Mouse (Mus musculus) layer of hippocampus, postnatal 14 days (tissue): ENCODE measurements around the gene Olah. TPM values are rescaled to one million over a fixed set of nuclear protein-coding genes. Genes with fewer than 3 reads are reported as not detected.
"Not testable (repeated sequence)": the region's sequence is repeated elsewhere in the genome, so short reads cannot be mapped to it uniquely, and the experiment has no call there.

ENCODE experiments used
- DNase-seq, 2 experiments: peaks; one replicate each; pipeline ENCODE4 v3.0.0; 2021 to 2022; ENCODE audit warnings: low spot score in 2 of 2, mixed read lengths in 1 of 2
- long read RNA-seq, 2 experiments: library from polyadenylated mRNA; stranded (forward); transcript quantifications; one replicate each; pipeline ENCODE4 v2.0.0; 2021
- total RNA-seq, 2 experiments: library from RNA; stranded (reverse); gene quantifications; 2 replicates each; pipeline ENCODE4 v1.2.3; 2021

Gene Olah
- total RNA-seq: not detected
- long read RNA-seq, experiment 1: 0 reads
- long read RNA-seq, experiment 2, partial matches to known transcripts: 0 of 1 reads
- long read RNA-seq, experiment 2, other reads (novel, unspliced or antisense): 1 of 1 reads

DNA sequence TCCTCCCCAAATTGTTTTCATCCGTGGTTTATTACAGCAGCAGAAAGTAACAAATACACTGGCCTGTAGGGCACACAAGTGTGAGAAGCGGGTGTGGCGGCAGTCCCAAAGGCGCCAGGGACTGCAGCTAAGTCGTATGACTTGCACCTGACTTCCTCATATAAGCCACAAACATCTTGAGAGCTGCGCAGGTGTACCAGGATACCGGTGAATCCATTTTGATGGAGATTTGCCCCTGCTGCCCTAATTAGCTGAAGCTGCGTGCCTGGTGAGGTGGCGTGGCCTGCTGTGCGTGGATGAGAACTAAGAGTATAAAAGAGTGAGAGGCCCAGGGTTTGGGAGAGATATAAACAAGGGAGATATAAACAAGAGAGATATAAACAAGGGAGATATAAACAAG is at the start of gene Olah:
Olah (minus strand) TSS at position 101 of the 400 bp plus-strand sequence.
- not testable (repeated sequence) for DNase-seq

DNA sequence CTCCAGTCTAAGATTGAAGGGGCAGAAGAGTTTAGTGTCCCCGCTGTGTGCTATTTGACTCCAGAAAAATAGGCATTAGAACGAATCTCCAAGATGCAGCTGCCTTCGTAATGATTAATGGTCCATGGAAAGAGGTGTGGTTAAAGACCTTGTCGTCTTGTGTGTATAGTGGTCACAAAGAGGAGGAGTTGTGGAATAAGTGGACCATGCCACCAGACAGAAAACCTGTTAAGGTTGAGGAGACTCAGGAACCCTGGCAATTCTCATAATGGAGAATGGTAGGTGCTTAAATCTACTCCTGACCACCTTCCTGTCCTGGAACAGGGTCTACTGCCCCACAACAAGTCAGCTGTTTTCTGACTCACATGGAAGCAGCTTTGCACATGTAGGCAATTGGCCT is 49.0 kb upstream of the Olah start:
- no peak for DNase-seq

DNA sequence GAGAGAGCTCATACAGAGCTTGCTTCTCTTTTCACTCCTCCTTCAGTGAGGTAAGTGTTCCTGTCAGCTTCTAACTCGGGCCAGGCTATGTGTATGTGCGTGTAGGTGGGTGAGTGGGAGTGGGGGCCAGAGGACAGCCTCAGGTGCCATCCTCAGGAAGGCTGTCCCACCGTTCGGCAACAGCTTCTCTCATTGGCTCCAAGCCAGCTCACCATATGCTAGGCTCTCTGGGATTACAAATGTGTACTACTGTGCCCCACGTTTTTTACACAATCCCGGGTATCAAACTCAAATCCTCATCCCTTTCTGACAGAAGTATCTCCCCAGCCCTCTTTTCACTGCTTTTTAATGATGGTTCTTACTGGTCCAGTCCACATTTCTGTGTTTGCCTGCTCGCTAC is 47.2 kb upstream of the Olah start:
- no peak for DNase-seq

- DNase-seq: no peak
Observed at GRCm38 (mm10) chr2:3437956-3438355, 40.9 kb upstream of the Olah start.

GRCm38 (mm10) chr2:3435369-3436061 is 38.5 kb upstream of the Olah start:
- DNase-seq: no peak

DNA sequence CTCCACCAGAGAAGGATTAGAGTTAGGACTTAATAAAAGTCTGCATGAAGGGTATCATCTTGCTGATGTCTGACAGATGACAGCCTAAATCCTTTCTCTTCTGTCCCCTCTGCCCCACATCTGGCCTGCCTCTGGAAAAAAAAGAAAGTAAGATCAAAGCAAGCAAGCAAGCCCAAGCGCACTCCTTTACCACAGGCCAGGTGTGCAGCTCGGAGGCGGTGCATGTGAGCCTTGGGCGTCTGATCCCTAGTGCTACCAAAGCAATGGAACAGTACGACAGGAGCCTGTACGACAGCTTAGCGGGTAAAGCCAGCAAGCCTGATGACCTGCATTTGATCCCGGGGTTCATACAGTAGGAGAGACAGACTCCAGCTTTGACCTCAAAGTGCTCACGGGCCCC is 33.9 kb upstream of the Olah start:
- no peak for DNase-seq

DNA sequence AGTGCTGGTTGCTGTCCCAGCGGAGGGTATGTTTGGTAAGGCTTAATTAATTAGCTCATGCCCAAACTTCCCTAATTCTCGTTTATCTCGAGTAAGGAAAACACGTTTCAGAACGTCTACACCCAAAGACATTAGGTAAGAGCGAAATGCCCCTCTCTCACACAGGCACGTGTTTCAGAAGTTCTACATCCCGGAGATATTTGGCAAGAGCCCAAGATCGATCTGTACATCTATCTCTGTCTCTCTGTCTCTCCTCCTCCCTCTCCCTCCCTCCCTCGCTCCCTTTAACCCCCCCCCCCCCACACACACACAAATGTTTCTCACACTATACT is 27.5 kb upstream of the Olah start:
- DNase-seq: no peak

DNA sequence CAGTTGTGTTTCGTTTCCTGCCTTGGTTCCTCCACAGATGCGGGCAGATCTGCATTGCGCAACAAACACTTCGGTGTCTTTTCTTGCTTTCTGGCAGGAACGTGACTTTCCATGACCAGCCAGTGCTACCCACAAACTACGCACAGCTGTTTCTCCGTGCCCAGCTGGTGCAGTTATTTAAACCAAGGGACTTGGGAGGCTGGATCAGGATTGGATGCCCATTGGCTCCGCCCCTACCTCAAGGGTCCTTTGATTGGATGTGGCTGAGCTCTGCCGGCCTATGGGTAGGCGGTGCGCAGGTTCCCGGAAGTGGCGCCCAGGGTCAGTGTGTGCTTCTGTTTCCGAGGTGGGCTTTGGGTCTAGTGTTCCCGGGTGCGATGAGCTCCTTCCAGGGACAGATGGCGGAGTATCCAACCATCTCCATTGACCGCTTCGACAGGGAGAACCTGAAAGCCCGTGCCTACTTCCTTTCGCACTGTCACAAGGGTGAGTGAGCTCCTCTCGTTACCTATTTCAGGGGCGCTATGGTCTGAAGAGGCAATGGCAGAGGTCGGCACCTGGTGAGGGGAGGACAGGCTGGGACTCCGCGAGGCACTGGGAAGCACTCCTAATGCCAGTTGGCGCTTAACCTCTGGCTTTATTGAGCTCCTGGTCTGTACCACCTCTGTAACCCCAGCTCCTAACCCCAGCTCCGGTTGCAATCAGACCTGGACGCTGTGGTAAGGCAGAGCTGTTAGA is 27.0 kb upstream of the Olah start, which contains the start of gene Dclre1c:
Dclre1c (plus strand) TSS at position 291 of the 738 bp plus-strand sequence.
- DNase-seq: peak; percentile 82 to 92

- no peak for DNase-seq
Observed at GRCm38 (mm10) chr2:3422548-3422947, 25.5 kb upstream of the Olah start, which contains the start of gene Meig1. Gene Meig1 (minus strand): TSS chr2:3422648.

- no peak for DNase-seq
Observed at GRCm38 (mm10) chr2:3420157-3420556, 23.1 kb upstream of the Olah start.

DNA sequence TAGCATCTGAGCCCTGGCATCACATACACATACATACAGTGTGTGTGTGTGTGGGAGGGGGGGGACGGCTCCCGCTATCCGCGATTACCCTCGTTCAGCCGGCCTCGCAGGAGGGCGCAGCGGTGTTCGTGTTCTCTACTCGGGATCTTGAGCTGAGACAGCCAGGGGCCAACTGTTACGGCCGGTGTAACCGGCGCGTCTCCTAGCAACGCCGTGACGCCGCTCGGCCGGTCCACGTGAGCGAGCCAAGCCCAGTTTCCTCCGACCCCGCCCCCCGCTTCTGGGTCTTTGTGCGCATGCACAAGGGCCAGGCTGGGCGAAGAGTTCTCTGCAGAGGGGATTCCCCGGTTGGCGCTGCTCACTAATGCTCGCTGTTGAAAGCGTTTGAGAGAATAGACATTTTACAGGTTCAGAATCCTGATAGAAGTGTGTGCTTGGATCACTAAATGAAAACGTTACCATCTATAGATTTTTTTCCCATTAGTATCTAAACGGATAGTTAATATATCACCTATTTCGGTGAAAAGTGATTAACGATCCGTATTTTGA is 21.9 kb upstream of the Olah start:
- DNase-seq: peak; percentile 92 to 95

- no peak for DNase-seq
Observed at GRCm38 (mm10) chr2:3415676-3416075, 18.7 kb upstream of the Olah start.

DNA sequence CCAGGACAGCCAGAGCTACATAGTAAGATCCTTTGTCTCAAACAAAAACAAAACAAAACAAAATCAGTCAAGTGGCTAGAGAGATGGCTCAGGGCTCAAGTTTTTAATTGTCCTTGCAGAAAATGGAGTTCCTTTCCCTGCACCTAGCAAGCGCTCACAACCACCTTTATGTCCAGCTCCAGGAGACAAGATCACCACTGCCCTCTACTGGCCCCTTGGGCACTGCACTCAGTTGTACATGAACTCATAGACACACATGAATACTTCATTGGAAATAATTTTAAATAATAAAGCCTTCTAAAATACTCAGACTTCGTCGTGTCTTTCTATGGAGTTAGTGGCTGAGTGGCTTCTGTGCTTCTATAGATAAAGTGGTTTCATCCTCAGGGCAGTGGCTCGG is 17.2 kb upstream of the Olah start:
- peak; percentile 47 to 72 for DNase-seq

GRCm38 (mm10) chr2:3407756-3408155 is 10.7 kb upstream of the Olah start:
- no peak for DNase-seq

DNA sequence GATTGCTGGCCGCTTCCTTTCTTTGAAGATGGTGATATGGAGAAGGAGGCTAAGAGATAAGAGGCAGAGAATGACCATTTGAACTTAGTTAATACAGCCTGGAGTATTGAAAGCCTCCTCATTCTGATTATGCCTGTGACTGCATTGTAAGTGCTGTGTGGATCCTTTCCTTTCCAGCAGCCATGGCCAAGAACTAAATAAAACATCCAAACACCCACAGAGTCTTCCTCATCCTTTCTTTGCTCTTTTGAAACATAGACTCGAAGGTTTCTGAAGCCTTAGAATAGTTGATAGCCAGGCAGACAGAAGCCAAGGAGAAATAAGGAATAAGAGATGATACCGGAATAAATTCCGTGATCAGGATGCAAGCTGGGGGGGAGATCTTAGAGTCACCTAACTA is 9.0 kb upstream of the Olah start:
- no peak for DNase-seq

GRCm38 (mm10) chr2:3391945-3392344 is 5.1 kb downstream of the Olah start:
- no peak for DNase-seq

- no peak for DNase-seq
Observed at GRCm38 (mm10) chr2:3387105-3387860, 9.7 kb downstream of the Olah start.

- DNase-seq: no peak
Observed at GRCm38 (mm10) chr2:3365127-3365526, 31.9 kb downstream of the Olah start.

DNA sequence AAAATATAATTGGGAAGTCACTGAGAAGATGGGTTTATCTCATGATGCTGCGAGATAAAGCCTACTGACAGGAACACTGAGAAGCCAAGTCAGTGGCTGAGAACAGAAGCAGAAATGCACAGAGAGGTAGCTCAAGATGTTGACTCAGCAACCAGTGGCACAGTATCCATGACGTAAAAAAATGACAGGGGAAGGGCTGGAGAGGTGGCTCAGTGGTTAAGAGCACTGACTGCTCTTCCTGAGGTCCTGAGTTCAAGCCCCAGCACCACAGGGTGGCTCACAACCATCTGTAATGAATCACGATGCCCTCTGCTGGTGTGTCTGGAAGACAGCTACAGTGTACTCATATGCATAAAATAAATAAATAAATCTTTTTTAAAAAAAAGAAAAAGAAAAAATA is 35.9 kb downstream of the Olah start:
- no peak for DNase-seq

GRCm38 (mm10) chr2:3357887-3358286 is 39.1 kb downstream of the Olah start:
- DNase-seq: no peak

- no peak for DNase-seq
Observed at GRCm38 (mm10) chr2:3356311-3356710, 40.7 kb downstream of the Olah start.

- no peak for DNase-seq
Observed at GRCm38 (mm10) chr2:3355793-3356192, 41.2 kb downstream of the Olah start.
